Mouse (Mus musculus) hindbrain, postnatal 0 days (tissue): ENCODE measurements around the gene Rpap1. TPM values are rescaled to one million over a fixed set of nuclear protein-coding genes. Genes with fewer than 3 reads are reported as not detected.

Experiments used
- ATAC-seq: fragments of 200-750 bp; cut with Nextera tagmentation; 2 replicates; pipeline ENCODE4 v1.8.0; 2017; ENCODE audit warnings: mild to moderate bottlenecking, moderate TSS enrichment, moderate library complexity
- DNase-seq: peaks from one replicate; pipeline ENCODE4 v3.0.0-alpha.2; 2015; ENCODE audit warnings: low spot score
- H3K27ac ChIP-seq: fragments of 300-500 bp; sonication (generic); 2 replicates; pipeline ENCODE4 v1.5.1; 2014; ENCODE audit warnings: mild to moderate bottlenecking
- H3K27me3 ChIP-seq: fragments of 300-500 bp; sonication (generic); 2 replicates; pipeline ENCODE4 v1.6.1; 2014; ENCODE audit warnings: low read length, mixed read lengths; ENCODE audit not compliant: insufficient read depth
- H3K36me3 ChIP-seq: fragments of 300-500 bp; sonication (generic); 2 replicates; pipeline ENCODE4 v1.6.1; 2014; ENCODE audit warnings: low read length, mixed read lengths; ENCODE audit not compliant: insufficient read depth
- H3K4me1 ChIP-seq: fragments of 300-500 bp; sonication (generic); 2 replicates; pipeline ENCODE4 v1.6.1; 2014; ENCODE audit warnings: antibody characterized with exemption, low read length, mixed read lengths; ENCODE audit not compliant: insufficient read depth
- H3K4me2 ChIP-seq: fragments of 300-500 bp; sonication (generic); 2 replicates; pipeline ENCODE4 v1.6.1; 2014; ENCODE audit warnings: low read depth, mild to moderate bottlenecking, low read length, moderate library complexity, mixed read lengths
- H3K4me3 ChIP-seq: fragments of 300-500 bp; sonication (generic); 2 replicates; pipeline ENCODE4 v1.5.1; 2014; ENCODE audit warnings: low read length
- H3K9ac ChIP-seq: fragments of 300-500 bp; sonication (generic); replicated peaks from 2 replicates; pipeline ENCODE4 v1.6.1; 2014; ENCODE audit warnings: mild to moderate bottlenecking, low read length, moderate library complexity, mixed read lengths
- H3K9me3 ChIP-seq: fragments of 300-500 bp; sonication (generic); 2 replicates; pipeline ENCODE4 v1.6.1; 2016; ENCODE audit warnings: low read length, mixed read lengths
- CTCF ChIP-seq: IDR thresholded peaks from 2 replicates; pipeline ENCODE4 v1.5.1; 2016; ENCODE audit warnings: antibody characterized with exemption, control low read depth, low read depth
- WGBS: fragments of 180-500 bp; shearing (Covaris S2); extraction: QIAGEN DNeasy Blood & Tissue Kit; methylation state at CpG from one replicate; pipeline ENCODE4 v1.1.7; 2014; 5-methylcytosine and 5-hydroxymethylcytosine counted together
- polyA plus RNA-seq: library from polyadenylated mRNA; unstranded; fragments of >200 nt; fragmentation: Nextera tagmentation; extraction: Ambion mirVana; gene quantifications from 2 replicates; pipeline ENCODE4 v1.2.1, GENCODE M21; 2015
- total RNA-seq: library from RNA; depleted of rRNA; stranded (reverse); fragments of >200 nt; gene quantifications from 2 replicates; pipeline ENCODE4 v1.2.3, GENCODE M21; 2014

The Rpap1 gene
- total and polyA plus RNA-seq, 2 experiments from 2014 or later, result 11.9 to 19.6 TPM

- WGBS, result under 1% methylated on average over 53 of the region's 89 CpGs
- Histone ChIP-seq H3K4me1 (peaks cover 18% of the 10 kb centered on the region), H3K9me3 (no peaks in the 10 kb centered on the region), H3K4me3 (peak overlapping the region; percentile 59), H3K27me3 (no peaks in the 10 kb centered on the region), H3K9ac (peak overlapping the region; percentile 78), H3K36me3 (no peaks in the 10 kb centered on the region), H3K4me2 (peak overlapping the region; percentile 93), H3K27ac (peak overlapping the region; percentile 70)
- TF ChIP-seq CTCF, result no peak
- peak; percentile 73 for ATAC-seq
- peak; percentile 55 for DNase-seq
Measured at GRCm38 (mm10) chr2:119799181-119799960, 12.0 kb upstream of the Rpap1 start.

- no peak overlapping the region for H3K4me3 ChIP-seq
- H3K9me3 ChIP-seq, result no peaks in the 10 kb centered on the region
- H3K9ac ChIP-seq, result no peak overlapping the region
- TF ChIP-seq CTCF, result peak; percentile 64
- no peaks in the 10 kb centered on the region for H3K27me3 ChIP-seq
- peaks cover 16% of the 10 kb centered on the region for H3K4me1 ChIP-seq
- WGBS, result 9% methylated on average over 13 of the region's 13 CpGs
- H3K4me2 ChIP-seq, result peak overlapping the region; percentile 93; the same call in 1 of the 2 replicates
- H3K27ac ChIP-seq, result peak overlapping the region; percentile 70; the same call in 1 of the 2 replicates
- no peak for ATAC-seq
- no peaks in the 10 kb centered on the region for H3K36me3 ChIP-seq
- peak; percentile 80 for DNase-seq
Measured at GRCm38 (mm10) chr2:119798246-119798927, 11.1 kb upstream of the Rpap1 start.

GRCm38 (mm10) chr2:119797279-119797783, 10.0 kb upstream of the Rpap1 start, which contains the start of gene Tyro3:
Tyro3 (plus strand) TSS chr2:119797733.
- Histone ChIP-seq H3K4me3 (no peak within 1 kb of the TSS), H3K27me3 (no peaks in the 10 kb centered on the region), H3K27ac (no peak within 1 kb of the TSS), H3K36me3 (no peaks in the 10 kb centered on the region), H3K9me3 (no peaks in the 10 kb centered on the region), H3K4me1 (peaks cover 8% of the 10 kb centered on the region), H3K9ac (no peak within 1 kb of the TSS), H3K4me2 (no peak within 1 kb of the TSS)
- ATAC-seq (no peak), DNase-seq (no peak)
- 74% methylated on average over 5 of the region's 5 CpGs for WGBS
- TF ChIP-seq CTCF, result no peak

- H3K4me1 ChIP-seq, result peaks cover 7% of the 10 kb centered on the region; the same call in 1 of the 2 replicates
- no peak for ATAC-seq
- WGBS, result 92% methylated on average over 2 of the region's 2 CpGs
- TF ChIP-seq CTCF, result no peak
- no peak overlapping the region for H3K4me2 ChIP-seq
- no peaks in the 10 kb centered on the region for H3K9me3 ChIP-seq
- no peak overlapping the region for H3K27ac ChIP-seq
- no peaks in the 10 kb centered on the region for H3K27me3 ChIP-seq
- no peak overlapping the region for H3K4me3 ChIP-seq
- H3K9ac ChIP-seq, result no peak overlapping the region
- H3K36me3 ChIP-seq, result no peaks in the 10 kb centered on the region
- no peak for DNase-seq
Measured at GRCm38 (mm10) chr2:119789996-119790395, 2.7 kb upstream of the Rpap1 start.

- Histone ChIP-seq H3K27ac (no peak overlapping the region), H3K9ac (no peak overlapping the region), H3K4me3 (no peak overlapping the region), H3K4me1 (no peaks in the 10 kb centered on the region), H3K9me3 (no peaks in the 10 kb centered on the region), H3K27me3 (no peaks in the 10 kb centered on the region), H3K36me3 (peaks cover 51% of the 10 kb centered on the region), H3K4me2 (no peak overlapping the region)
- peak; percentile 24; the same call in 1 of the 2 replicates for TF ChIP-seq CTCF
- ATAC-seq (no peak), DNase-seq (no peak)
- 96% methylated on average over 6 of the region's 6 CpGs for WGBS
Measured at GRCm38 (mm10) chr2:119767246-119767645, 20.1 kb downstream of the Rpap1 start.

- ATAC-seq, result no peak
- DNase-seq, result no peak
- no peaks in the 10 kb centered on the region for H3K4me1 ChIP-seq
- H3K4me2 ChIP-seq, result no peak overlapping the region
- no peaks in the 10 kb centered on the region for H3K9me3 ChIP-seq
- H3K27me3 ChIP-seq, result 0 out of 2 replicates have a peak, but pooled peaks cover 10% of the 10 kb centered on the region
- WGBS, result 73% methylated on average over 4 of the region's 4 CpGs
- no peak overlapping the region for H3K27ac ChIP-seq
- TF ChIP-seq CTCF, result no peak
- H3K9ac ChIP-seq, result no peak overlapping the region
- no peak overlapping the region for H3K4me3 ChIP-seq
- peaks cover 29% of the 10 kb centered on the region for H3K36me3 ChIP-seq
Measured at GRCm38 (mm10) chr2:119763924-119764323, 23.4 kb downstream of the Rpap1 start.
